Mouse (Mus musculus): Measurements from ENCODE around the gene 1700016K19Rik.

Gene 1700016K19Rik

DNA sequence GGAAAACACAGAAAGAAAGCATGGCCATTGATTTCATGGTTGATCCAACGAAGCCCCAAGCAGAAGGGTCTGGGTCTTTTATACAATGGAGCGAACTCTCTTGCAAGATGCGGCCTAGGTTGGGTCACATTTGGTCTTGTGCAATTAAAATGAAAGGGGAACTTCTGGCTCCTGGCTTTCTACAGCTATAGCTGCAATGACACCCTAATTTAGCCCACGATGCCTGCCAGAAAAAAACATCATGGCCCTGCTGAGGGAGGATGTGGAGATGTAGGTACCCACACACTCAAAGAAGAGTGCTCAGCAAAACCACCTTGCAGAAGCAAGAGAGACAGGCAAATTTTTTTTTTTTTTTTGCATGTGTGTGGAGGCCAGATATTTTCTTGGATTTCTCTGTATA is 34.1 kb downstream of the 1700016K19Rik start:
- peak in 1 of 2 experiments; percentile 34 for DNase-seq (ENCODE audit: low spot score in 2 of 2)

DNA sequence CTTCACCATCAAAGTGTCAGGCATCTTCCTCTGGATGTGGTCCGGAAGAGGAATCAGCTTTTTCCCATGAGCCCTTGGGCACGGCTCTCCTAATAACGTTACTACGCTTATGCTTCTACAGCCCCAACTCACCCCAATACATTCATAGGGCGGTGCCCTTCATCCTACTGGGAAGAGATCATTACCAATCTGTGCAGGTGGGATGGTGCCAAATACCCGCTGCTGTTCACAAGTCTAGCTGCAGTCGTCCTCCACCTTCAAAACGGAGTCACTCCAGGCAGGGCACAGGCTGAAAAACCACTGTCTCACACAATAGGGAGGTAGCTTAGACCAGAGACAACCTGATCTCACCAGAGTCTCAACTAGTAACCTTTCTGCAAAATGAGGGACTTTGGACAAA is 35.5 kb downstream of the 1700016K19Rik start:
- DNase-seq (ENCODE audit: low spot score in 2 of 2): no peak

DNA sequence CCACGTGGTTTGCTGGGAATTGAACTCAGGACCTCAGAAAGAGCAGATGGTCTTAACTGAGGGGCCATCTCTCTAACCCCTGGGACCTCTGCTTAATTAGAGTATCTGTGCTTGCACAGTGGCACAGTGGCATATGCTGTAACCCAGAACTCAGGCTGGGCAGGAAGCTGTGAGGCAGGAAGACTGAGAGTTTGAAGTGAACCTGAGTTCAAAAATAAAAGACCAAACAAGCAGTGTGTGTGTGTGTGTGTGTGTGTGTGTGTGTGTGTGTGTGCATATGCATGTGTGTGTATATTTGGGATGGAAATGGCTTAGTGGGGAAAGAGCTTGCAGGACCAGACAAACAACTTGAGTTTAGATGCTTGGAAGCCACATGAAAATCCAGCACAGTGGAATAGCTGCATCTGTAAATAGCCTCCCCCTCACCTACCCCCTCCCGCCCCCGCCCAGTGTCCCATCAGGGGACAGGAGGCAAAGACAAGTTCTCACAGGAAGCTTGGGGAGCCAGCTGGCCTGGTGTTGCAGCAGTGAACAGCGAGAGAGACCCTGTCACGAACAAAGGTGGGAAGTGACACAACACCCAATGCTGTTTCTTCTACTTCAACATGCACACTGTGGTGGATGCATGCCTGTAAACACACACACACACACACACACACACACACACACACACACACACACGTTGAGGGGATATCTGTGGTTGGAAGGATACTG is 38.0 kb downstream of the 1700016K19Rik start:
- peak in 1 of 2 experiments; percentile 49 for DNase-seq (ENCODE audit: low spot score in 2 of 2)

DNA sequence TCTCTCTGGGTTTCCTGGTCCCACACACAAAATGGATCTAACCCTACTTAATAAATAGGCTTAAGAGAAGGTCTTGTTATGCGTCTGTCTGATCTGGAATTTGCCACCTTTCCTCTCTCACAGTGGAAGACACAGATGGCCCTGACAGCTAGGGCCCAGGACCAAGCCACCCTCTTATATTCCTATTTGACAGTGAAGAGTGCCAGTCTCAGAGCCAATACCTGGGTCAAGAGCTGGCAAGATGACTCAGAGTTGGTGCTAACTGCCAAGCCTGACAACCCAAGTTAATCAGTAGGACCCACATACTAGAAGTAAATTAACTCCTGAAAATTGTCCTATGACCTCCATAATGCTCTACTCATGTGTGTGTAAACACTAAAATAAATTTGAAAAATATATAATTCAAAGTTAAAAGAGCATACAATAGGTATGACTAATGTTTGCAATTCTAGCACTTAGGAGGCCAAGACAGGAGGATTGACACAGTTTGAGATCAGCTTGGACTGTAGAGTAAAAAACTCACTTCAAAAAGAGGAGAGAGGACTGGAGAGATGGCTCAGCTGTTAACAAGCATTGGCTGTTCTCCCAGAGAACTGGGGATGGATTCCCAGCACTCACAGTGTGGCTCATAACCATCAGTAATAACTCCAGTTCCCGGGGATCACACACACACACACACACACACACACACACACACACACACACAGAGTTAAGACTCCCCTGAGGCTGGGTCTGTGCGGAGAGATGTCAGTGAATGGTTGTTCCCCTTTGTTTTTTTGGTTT is 39.8 kb downstream of the 1700016K19Rik start:
- DNase-seq (ENCODE audit: low spot score in 2 of 2): no peak

DNA sequence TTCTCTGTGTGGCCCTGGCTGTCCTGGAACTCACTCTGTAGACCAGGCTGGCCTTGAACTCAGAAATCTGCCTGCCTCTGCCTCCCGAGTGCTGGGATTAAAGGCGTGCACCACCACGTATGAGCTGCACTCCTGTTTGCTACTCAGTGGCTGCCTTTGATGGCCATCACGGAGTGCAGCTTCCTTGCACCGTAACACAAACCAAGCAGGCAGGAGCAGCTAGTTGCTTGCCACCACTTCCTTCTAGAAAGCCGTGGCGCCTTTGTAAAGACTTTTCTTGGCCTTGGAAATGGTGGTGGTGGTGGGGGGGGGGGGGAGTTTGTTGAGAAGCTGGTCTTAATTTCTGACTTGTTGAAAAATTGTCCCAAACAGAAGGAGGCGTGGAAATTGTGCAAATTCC is 40.4 kb downstream of the 1700016K19Rik start:
- no peak for DNase-seq (ENCODE audit: low spot score in 2 of 2)

DNA sequence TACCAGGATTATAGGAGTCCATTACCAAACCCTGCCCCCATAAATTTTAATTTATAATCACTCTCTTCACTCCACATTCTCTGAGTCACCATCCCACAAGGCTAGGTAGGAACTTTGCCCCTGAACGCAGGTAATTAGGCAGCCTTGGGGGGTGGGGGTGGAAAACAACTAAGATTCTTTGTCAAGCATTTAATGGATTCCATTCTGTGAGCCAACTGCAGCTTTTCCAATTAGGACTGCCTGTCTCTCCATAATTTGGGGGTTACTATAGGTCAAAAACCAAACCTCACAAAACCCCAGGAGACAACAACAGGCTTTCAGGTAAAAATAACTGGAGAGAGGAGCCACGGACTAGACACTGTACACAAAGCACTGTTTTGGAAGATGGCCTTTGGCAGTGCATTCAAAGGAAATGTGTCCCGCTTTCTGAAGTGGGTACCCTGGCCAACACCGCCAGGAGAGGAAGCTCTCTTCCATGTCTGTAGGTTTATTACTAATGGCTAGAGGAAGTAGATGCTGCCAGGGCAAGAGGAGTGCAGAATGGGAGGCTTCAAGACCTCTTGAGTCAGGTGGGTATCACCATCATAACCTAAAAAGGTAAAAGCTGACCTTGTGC is 41.2 kb downstream of the 1700016K19Rik start:
- no peak for DNase-seq (ENCODE audit: low spot score in 2 of 2)

DNA sequence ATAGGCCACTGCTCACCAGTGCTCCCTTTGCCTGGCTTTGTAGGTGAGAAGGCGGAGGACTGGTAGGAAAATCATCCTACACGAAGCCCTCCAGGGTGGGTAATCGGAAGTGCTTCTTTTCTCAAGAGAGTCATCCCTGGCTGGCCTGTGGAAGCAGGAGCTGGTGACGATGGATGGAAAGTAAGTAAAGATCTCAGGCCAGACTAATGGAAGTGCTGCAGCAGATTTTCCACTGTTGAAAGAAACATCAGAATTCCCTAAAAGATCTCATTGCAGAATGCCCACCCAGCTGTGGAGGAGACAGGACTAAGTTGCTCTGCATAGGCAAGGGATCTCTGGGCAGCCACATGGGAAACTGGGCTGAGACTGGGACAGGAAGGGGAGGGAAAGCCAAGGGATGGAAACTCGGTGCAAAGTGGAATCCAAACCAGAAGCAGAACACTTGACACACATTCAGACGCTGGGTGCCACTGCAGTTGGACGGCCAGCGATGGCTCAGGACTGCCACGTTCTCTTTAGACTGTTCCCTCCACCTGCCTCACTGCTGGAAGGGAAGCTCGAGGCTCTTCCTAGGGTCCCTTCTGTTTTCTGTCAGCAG is 42.4 kb downstream of the 1700016K19Rik start:
- DNase-seq (ENCODE audit: low spot score in 2 of 2): no peak

DNA sequence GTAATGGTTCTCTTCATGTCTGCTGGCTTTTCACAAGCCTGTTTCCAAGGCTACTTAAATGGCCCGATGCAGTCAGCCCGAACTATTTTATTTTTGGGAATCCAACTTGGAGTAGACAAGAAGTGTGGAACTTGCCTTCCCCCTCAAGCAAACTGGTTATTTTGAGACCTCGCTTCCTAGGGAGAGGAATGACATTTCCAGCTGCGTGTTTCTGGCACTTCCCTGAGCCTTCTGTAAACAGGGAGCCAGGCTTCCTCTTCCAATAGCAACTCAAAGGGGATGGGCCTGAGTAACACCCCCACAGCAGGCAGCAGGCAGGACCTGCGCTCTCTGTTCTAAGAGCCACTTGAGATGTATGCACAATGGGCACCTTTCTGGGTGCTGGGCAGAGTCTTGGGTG is 43.2 kb downstream of the 1700016K19Rik start:
- no peak for DNase-seq (ENCODE audit: low spot score in 2 of 2)

DNA sequence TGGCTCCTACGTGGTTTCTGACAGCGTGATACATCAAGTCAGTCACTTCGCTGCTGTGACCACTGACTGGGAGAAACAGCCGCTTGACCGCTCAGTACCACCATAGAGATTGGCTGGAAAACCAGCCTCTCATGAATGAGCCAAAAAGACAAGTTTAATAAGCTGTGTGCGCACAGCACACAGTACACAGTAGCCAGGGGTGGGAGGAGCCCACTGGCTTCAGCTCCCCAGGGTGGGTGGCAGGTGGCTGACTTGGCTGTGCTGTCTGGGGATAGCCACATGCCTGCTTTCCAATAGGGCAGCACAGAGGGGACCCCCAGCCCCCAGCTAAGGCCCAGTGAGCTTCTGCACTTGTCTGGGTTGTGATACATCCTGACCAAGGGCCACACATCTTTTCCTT is 44.8 kb downstream of the 1700016K19Rik start:
- DNase-seq (ENCODE audit: low spot score in 2 of 2): no peak

DNA sequence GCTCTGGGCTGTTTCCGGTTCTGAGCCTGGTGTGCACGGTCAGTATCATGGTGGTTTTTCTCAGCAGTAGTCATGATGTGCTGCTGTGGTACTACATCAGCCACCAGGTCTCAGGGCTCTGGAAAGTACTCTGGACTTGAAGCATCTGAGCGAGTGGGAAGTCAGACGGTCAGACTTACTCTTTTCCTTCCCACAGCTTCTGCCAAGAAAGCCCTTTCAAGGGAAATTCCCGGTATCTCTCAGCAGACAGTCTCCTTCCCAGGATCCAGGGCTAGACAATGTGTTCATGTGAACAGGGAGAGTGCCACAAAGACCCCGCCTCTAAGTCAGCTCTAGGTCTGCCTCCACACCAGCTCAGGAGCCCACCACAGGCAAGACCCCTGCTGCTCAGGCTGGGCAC is 45.7 kb downstream of the 1700016K19Rik start:
- DNase-seq (ENCODE audit: low spot score in 2 of 2): no peak

DNA sequence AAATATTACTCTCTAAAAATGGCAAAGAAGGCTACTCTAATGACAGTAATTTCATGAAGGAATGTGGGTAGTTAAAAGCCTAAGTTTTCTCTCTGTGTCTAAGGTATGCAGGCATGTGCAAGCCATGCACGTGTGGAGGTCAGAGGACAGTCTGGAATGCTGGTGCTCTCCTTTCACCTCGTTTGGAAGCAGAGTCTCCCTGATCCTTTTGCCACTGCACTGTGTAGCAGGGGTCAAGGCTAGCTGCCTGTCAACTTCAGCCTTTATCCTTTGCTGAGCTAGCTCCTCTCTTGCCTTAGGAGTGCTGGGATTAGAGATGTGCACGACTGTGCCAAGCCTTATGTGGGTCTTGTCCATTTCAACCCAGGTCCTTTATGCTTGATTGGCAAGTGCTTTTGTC is 50.8 kb downstream of the 1700016K19Rik start:
- DNase-seq (ENCODE audit: low spot score in 2 of 2): no peak

DNA sequence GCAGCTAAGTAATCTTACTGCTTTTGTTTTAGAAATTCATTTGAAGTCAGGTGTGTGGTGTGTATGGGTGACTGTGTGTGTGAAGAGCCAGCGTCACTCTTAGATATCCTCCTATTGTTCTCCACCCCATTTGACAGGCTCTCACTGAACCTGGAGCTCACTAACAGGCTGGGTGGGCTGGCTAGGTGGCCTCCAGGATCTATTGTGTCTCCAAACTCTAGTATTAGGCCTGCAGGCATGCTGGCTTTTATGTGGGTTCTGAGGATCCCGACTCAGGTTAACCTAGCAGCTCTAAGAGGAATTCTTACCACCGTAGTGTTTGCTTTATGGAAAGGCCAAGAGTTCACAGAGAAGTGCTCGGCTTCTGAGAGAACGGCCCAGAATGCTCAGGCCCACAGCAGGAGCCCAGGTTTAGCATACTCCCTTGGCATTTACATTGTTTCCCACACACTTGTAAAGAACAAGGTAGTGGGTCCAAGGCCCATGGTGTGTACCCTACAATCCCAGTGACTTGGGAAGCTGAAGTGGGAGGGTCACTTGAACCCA is 51.3 kb downstream of the 1700016K19Rik start:
- DNase-seq (ENCODE audit: low spot score in 2 of 2): no peak

DNA sequence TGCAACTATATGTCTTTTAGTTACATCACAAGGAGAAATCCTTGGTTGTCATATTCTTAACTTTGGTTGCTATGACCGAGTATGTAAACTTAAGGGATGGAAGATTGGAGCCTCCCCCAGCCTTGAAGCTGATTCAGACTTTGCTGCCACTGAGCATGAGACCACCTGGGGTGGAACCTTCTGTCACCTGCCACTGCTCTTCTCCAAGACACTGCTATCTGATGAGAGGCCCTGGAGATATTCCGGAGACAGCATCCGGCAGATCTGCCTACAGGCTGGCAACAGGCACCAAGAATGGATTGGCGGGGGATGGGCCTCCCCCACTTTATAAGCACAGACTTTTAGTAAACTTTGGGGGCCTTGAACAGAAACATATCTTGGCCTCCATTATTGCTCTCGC is 52.8 kb downstream of the 1700016K19Rik start:
- DNase-seq (ENCODE audit: low spot score in 2 of 2): no peak

Measured in spleen, postnatal 4 days (tissue).